Mouse (Mus musculus) c-Kit-negative CD71-positive TER-119-positive erythroid progenitor cells, embryonic 14.5 days (primary cell): ENCODE data around the gene Zfand2a.

Source experiments
- DNase-seq: peaks from one replicate; pipeline ENCODE4 v3.0.0-alpha.2; 2013; ENCODE audit warnings: low read depth, low spot score

Gene Zfand2a

DNA sequence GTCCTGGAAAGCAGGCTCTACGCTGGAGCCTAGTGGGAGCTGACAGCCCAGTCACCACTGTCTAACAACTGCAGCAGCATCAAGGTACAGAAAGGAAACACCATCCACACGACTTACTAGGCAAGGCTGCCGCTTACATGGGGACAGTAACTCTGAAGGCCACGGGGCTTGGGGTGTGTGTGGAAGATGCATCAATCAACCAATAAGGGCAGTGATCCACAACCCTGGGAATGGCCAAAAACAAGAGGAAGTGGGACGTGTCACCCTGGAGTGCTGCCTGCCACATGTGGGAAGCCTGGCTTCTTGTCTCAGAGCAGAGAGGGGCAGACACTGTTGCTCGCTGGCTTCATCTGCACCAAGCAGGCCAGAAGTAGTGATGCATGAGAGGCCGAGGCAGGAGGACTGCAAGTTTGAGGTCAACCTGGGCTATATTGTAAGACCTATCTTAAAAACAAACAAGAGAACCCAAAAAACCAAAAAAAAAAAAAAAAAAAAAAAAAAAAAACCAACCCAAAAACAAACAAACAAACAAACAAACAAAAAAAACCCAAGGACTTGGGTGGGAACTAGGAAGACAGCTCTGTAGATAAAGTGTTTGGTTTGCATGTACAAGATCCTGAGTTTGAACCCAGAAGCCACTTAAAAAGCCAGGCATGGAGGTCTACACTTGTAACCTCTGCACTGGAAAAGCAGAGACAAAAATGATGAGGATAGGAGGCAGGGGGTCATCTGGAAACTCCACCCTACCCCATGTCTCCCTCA is 51.4 kb downstream of the Zfand2a start:
- no peak for DNase-seq

DNA sequence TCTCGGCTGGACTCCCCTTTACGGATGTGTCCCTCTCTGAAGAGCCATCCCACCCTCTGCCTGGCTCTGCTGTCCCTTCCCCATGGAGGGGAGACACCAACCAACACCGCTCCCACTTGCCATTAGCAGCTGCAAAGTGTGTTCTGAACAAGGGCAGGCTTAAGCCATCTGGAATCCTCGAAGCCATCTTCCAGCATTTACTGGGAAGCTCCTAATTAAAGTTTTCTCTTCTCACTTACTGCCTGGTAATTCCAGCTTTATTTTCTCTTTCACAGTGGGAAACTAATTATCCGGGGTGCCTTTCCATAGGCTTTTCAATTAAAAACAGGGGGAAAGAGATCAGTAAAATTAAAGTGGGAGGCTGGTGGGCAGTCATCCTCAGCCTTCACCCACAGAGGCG is 52.0 kb downstream of the Zfand2a start:
- no peak for DNase-seq

- DNase-seq = no peak
Measured at GRCm38 (mm10) chr5:139429818-139430341, 54.5 kb downstream of the Zfand2a start.

DNA sequence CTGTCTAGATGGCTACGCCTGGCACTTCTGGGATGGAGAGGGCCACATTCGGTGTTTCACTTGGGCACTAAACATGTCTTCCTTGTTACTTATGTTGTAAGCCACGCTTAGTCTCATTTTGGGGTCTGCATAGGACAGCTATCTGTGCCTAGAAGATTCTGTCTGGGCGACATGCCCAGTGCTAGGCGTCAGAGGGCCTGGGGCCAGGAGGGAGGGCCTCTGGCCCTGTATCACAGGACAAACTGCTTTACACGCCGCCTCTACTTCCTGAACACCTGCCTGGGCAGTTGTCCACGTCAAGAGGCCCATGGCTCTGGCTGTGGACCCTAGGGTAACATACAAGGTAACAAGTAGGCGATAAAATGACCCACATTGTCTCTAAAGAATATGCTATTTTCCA is 56.4 kb downstream of the Zfand2a start:
- DNase-seq = no peak

GRCm38 (mm10) chr5:139427001-139427400 is 57.3 kb downstream of the Zfand2a start:
- DNase-seq = no peak

DNA sequence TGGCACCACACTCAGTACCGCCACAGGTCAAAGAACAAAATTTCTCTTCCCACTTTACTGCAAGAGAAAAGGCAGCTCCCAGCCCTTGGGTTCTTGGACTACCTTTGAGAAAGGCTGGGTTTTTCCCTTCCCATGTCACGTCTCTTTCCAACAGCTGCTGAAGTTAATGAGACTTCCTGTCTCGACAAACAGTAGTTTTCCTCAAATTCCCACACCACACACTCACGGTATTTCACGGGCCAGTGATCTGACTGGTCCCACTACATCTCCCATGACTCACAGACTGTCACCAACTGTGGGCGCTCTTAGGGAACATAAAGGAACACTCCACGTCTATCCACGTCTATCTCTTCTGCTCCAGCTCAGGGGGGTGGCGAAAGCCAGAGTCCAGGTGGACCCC is 59.2 kb downstream of the Zfand2a start:
- DNase-seq = no peak

GRCm38 (mm10) chr5:139423026-139423865 is 61.1 kb downstream of the Zfand2a start, which contains the start of gene Gper1:
Gene Gper1 (plus strand): TSS chr5:139423151.
- no peak for DNase-seq
